Comparison of ENCODE assay signal across 25 mouse cellular contexts in genomic region chr1:72172788-72173187, GRCm38 (mm10). TPM values are rescaled to one million over a fixed set of nuclear protein-coding genes. Genes with fewer than 3 reads are reported as not detected.
DNase-seq lines count a peak whose midpoint lies in the region; ATAC-seq and TF ChIP-seq lines count a peak whose summit lies in the region.
"Had no signal": no experiment of that assay in that cellular context is flagged by ENCODE, and none has a peak within 500 bp of the region (broad histone marks: within the 10 kb centered on the region; RNA-seq: fewer than 3 reads in every experiment).

No protein-coding gene starts in this region.

- TF ChIP-seq POLR2A in ES-Bruce4 (IDR thresholded peaks at IDR 0.05; ENCODE audit: insufficient read depth, low read length): no peak
- TF ChIP-seq POLR2A in small intestine, adult 2 months (IDR thresholded peaks at IDR 0.05; ENCODE audit: low read depth, low read length): no peak

- peaks cover 22% of the 10 kb centered on the region for H3K4me1 ChIP-seq in liver, embryonic 13.5 days (replicated peaks)
- peaks cover 7% of the 10 kb centered on the region for H3K4me1 ChIP-seq in ES-Bruce4 (ENCODE audit: control insufficient read depth, insufficient read depth, low read length)
- H3K4me1 ChIP-seq in small intestine, adult 2 months (ENCODE audit: control insufficient read depth, insufficient read depth, insufficient read length, low read length): peaks cover 17% of the 10 kb centered on the region
- H3K4me1 ChIP-seq: forebrain, embryonic 15.5 days; limb, embryonic 12.5 days; megakaryocyte, embryonic 14.5 days had no signal

- no peaks in the 10 kb centered on the region for H3K9me3 ChIP-seq in liver, embryonic 13.5 days (replicated peaks)
- no peaks in the 10 kb centered on the region for H3K9me3 ChIP-seq in ES-Bruce4 (replicated peaks; ENCODE audit: control insufficient read depth, insufficient read depth, low read length, poor library complexity, severe bottlenecking)
- H3K9me3 ChIP-seq: embryonic facial prominence, embryonic 10.5 days; forebrain, embryonic 15.5 days; heart, embryonic 12.5 days; hindbrain, embryonic 13.5 days; limb, embryonic 12.5 days; megakaryocyte, embryonic 14.5 days; midbrain, embryonic 13.5 days had no signal

- H3K4me2 ChIP-seq in liver, embryonic 13.5 days: no peak overlapping the region
- H3K4me2 ChIP-seq: forebrain, embryonic 15.5 days; heart, embryonic 12.5 days; hindbrain, embryonic 13.5 days; limb, embryonic 12.5 days; midbrain, embryonic 13.5 days had no signal

- TF ChIP-seq CTCF in ES-Bruce4 (IDR thresholded peaks at IDR 0.05; ENCODE audit: low read depth, low read length): no peak
- TF ChIP-seq CTCF in small intestine, adult 2 months (IDR thresholded peaks at IDR 0.05; ENCODE audit: extremely low read depth, insufficient read length, insufficient replicate concordance, low read depth, low read length): no peak

- H3K27me3 ChIP-seq in liver, embryonic 13.5 days: no peaks in the 10 kb centered on the region
- no peaks in the 10 kb centered on the region for H3K27me3 ChIP-seq in ES-Bruce4 (ENCODE audit: control insufficient read depth, insufficient read depth, low read length, poor library complexity, severe bottlenecking)
- no peaks in the 10 kb centered on the region for H3K27me3 ChIP-seq in small intestine, adult 2 months (ENCODE audit: control insufficient read depth, insufficient read depth, low read length)
- H3K27me3 ChIP-seq: CH12.LX; forebrain, embryonic 15.5 days; heart, embryonic 12.5 days; hindbrain, embryonic 13.5 days; limb, embryonic 12.5 days; megakaryocyte, embryonic 14.5 days; midbrain, embryonic 13.5 days had no signal

- no peak overlapping the region for H3K27ac ChIP-seq in liver, embryonic 13.5 days
- peak overlapping the region; percentile 51; the same call in 1 of the 2 replicates for H3K27ac ChIP-seq in ES-Bruce4 (ENCODE audit: insufficient read depth, low read length)
- H3K27ac ChIP-seq in small intestine, adult 2 months (ENCODE audit: insufficient read depth, low read depth, low read length): peak overlapping the region; percentile 71; the same call in 1 of the 2 replicates
- H3K27ac ChIP-seq: embryonic facial prominence, embryonic 10.5 days; forebrain, embryonic 15.5 days; hindbrain, embryonic 13.5 days; layer of hippocampus, adult 2 months; limb, embryonic 12.5 days; midbrain, embryonic 13.5 days had no signal

- TF ChIP-seq EP300 in ES-Bruce4 (IDR thresholded peaks at IDR 0.05; ENCODE audit: insufficient read depth, low read depth, low read length): peak; percentile 41; the same call in 1 of the 2 replicates

- 0 out of 2 replicates have a peak, but pooled peaks have one; percentile 3 for ATAC-seq in liver, embryonic 13.5 days (ENCODE audit: low read depth)
- ATAC-seq: forebrain, embryonic 15.5 days; midbrain, embryonic 13.5 days had no signal

- 63% methylated on average over 8 of the region's 8 CpGs for WGBS in liver, embryonic 13.5 days (ENCODE audit: insufficient replicate concordance)
- 27% methylated on average over 8 of the region's 8 CpGs for WGBS in small intestine, adult 2 months

- no peak for DNase-seq in liver, embryonic 13.5 days
- DNase-seq in liver (no peak), ZHBTc4 (ENCODE audit: low read depth, low spot score) (peak; percentile 87)
- no peak for DNase-seq in gastrocnemius, adult 18-20 months (ENCODE audit: low spot score)
- DNase-seq in urinary bladder, postnatal 14 days (ENCODE audit: low spot score): no peak
- DNase-seq: adrenal gland, adult 8-10 months; B cell, adult 2 months; cerebellum, adult 8-10 months; gastrocnemius, postnatal 14 days; heart, postnatal 14 days; kidney, adult 8-10 months; kidney, postnatal 25 days; lung, adult 2 months; lung, postnatal 36 days had no signal

- no peak overlapping the region for H3K9ac ChIP-seq in liver, embryonic 13.5 days
- H3K9ac ChIP-seq in ES-Bruce4 (ENCODE audit: low read depth, poor library complexity, severe bottlenecking): no peak overlapping the region
- H3K9ac ChIP-seq: forebrain, embryonic 15.5 days; heart, embryonic 12.5 days; hindbrain, embryonic 13.5 days; limb, embryonic 12.5 days; midbrain, embryonic 13.5 days had no signal

- H3K4me3 ChIP-seq in liver, embryonic 13.5 days (replicated peaks): no peak overlapping the region
- no peak overlapping the region for H3K4me3 ChIP-seq in ES-Bruce4 (ENCODE audit: low read depth, low read length)
- no peak overlapping the region for H3K4me3 ChIP-seq in small intestine, adult 2 months (ENCODE audit: low read depth, low read length)
- H3K4me3 ChIP-seq: embryonic facial prominence, embryonic 10.5 days; forebrain, embryonic 15.5 days; heart, embryonic 12.5 days; hindbrain, embryonic 13.5 days; layer of hippocampus, adult 2 months; limb, embryonic 12.5 days; megakaryocyte, embryonic 14.5 days; midbrain, embryonic 13.5 days had no signal

- H3K36me3 ChIP-seq in liver, embryonic 13.5 days: no peaks in the 10 kb centered on the region; the same call in 1 of the 2 replicates
- peaks cover 9% of the 10 kb centered on the region for H3K36me3 ChIP-seq in ES-Bruce4 (ENCODE audit: control insufficient read depth, insufficient read depth, low read length, poor library complexity, severe bottlenecking)
- no peaks in the 10 kb centered on the region for H3K36me3 ChIP-seq in small intestine, adult 2 months (ENCODE audit: control insufficient read depth, insufficient read depth, low read length)
- H3K36me3 ChIP-seq: embryonic facial prominence, embryonic 10.5 days; forebrain, embryonic 15.5 days; heart, embryonic 12.5 days; hindbrain, embryonic 13.5 days; limb, embryonic 12.5 days; midbrain, embryonic 13.5 days had no signal

RNA-seq across cellular contexts. Expression of gene Mreg, which starts 39.3 kb away (rescaled TPM):
- 5.1 and 7.8 TPM in 2 replicates for polyA plus RNA-seq in liver, embryonic 13.5 days (2015; fragmentation: Nextera tagmentation; extraction: Ambion mirVana)
- polyA plus RNA-seq in ES-Bruce4 (2011; ENCODE audit: insufficient read depth, insufficient read length, low read depth, missing spikeins): 90.7 and 95.8 TPM in 2 replicates
- 0.94 and 11.0 TPM in 2 replicates for polyA plus RNA-seq in small intestine, adult 2 months (2012; rRNA removed)
- total RNA-seq in gastrocnemius, adult 18-20 months (2021): 10 to 100 TPM; 49.9 to 54.3 TPM
